Mouse (Mus musculus): ENCODE data around the gene Hist1h2bp. TPM values are rescaled to one million over a fixed set of nuclear protein-coding genes. Genes with fewer than 3 reads are reported as not detected.
A peak's percentile ranks its signal among the peaks of the same experiment; 100 is the strongest.
"Not testable (repeated sequence)": the region's sequence is repeated elsewhere in the genome, so short reads cannot be mapped to it uniquely, and the experiment has no call there.

The Hist1h2bp gene
- polyA plus RNA-seq, 1 experiment from 2014 or later: 3.3 TPM

DNA sequence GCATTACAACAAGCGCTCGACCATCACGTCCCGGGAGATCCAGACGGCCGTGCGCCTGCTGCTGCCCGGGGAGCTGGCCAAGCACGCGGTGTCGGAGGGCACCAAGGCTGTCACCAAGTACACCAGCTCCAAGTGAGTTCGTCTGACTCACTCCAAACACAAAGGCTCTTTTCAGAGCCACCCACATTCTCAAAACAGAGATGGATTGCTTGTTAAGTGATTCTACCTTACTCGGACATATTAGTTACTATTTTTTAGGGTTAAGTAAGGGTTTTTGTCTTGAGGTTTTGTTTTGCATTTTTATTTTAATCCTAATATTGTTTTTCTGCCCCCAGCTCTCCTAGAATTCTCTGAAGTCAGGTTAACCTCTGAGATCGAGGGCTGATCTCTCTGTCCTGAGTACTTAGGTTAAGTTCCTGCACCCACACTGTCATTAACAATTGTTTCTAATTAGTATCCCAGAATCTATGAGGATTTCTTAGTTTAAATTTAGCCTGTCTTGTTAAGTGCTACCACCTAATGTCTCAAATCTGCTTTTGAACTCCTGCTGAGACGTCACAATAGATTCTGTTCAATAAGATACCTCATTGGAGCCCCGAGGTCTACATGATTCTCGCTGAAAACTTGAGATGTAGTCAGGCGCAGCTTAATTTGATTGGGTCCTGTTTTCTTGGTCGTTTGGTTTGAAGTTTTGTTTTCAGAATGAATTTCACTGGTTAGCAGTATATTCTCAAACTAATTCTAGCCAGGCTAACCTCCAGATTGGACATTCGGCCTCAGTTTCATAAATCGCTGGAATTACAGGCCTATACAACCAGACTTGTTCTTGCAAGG lies 716 bp downstream of the Hist1h2bp start:
- no peak for ATAC-seq (ENCODE audit: low FRiP score, low read depth)
- no peaks in the 10 kb centered on the region for H3K36me3 ChIP-seq
- H3K9ac ChIP-seq: peak overlapping the region; percentile 51; the same call in 1 of the 2 replicates
- peak overlapping the region; percentile 77 for H3K27ac ChIP-seq
- peak overlapping the region; percentile 65 for H3K4me2 ChIP-seq (replicated peaks)
- H3K4me1 ChIP-seq: peaks cover 33% of the 10 kb centered on the region
- no peaks in the 10 kb centered on the region for H3K9me3 ChIP-seq
- WGBS: 15% methylated on average over 14 of the region's 21 CpGs
- H3K4me3 ChIP-seq: peak overlapping the region; percentile 34
- no peaks in the 10 kb centered on the region for H3K27me3 ChIP-seq

DNA sequence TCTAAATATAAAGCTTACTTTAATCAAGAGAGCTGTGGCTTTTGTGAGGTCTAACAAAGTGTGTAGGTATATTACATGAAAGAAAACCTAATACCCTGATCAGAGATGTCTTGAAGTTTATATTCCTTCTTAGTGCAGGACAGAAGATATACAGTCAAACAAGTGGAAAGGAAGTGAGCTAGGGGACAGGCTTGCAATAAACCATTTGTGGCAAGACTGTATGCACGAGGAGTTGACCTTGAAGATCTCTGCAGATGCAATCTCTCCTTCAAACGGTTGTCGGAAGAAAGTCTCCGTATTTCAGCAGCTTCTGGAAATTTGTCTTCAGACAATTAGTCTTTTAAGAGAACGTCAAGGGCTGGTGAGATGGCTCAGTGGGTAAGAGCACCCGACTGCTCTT lies 2.7 kb downstream of the Hist1h2bp start:
- Histone ChIP-seq H3K4me3 (no peak overlapping the region), H3K4me2 (replicated peaks) (no peak overlapping the region), H3K9me3 (no peaks in the 10 kb centered on the region), H3K27ac (no peak overlapping the region), H3K9ac (no peak overlapping the region), H3K4me1 (peaks cover 24% of the 10 kb centered on the region), H3K36me3 (no peaks in the 10 kb centered on the region), H3K27me3 (no peaks in the 10 kb centered on the region)
- no peak for ATAC-seq (ENCODE audit: low FRiP score, low read depth)
- WGBS: 57% methylated on average over 6 of the region's 6 CpGs

- Histone ChIP-seq H3K27ac (0 out of 2 replicates have a peak overlapping the region, but pooled peaks have one; percentile 28), H3K9me3 (no peaks in the 10 kb centered on the region), H3K27me3 (no peaks in the 10 kb centered on the region), H3K36me3 (no peaks in the 10 kb centered on the region), H3K4me3 (peak overlapping the region; percentile 15; the same call in 1 of the 2 replicates), H3K4me2 (replicated peaks) (peak overlapping the region; percentile 46), H3K9ac (peak overlapping the region; percentile 35; the same call in 1 of the 2 replicates), H3K4me1 (peaks cover 21% of the 10 kb centered on the region)
- WGBS: 14% methylated on average over 18 of the region's 18 CpGs
- no peak for ATAC-seq (ENCODE audit: low FRiP score, low read depth)
Measured at GRCm38 (mm10) chr13:21790601-21791283, 3.5 kb downstream of the Hist1h2bp start.

GRCm38 (mm10) chr13:21795584-21795983 lies 8.3 kb downstream of the Hist1h2bp start:
- ATAC-seq (ENCODE audit: low FRiP score, low read depth): no peak
- Histone ChIP-seq H3K36me3 (no peaks in the 10 kb centered on the region), H3K27me3 (no peaks in the 10 kb centered on the region), H3K9me3 (no peaks in the 10 kb centered on the region), H3K4me2 (replicated peaks) (no peak overlapping the region), H3K4me3 (no peak overlapping the region), H3K27ac (no peak overlapping the region), H3K9ac (no peak overlapping the region), H3K4me1 (peaks cover 4% of the 10 kb centered on the region; the same call in 1 of the 2 replicates)
- WGBS: 90% methylated on average over 7 of the region's 7 CpGs

- H3K9ac ChIP-seq; H3K27me3 ChIP-seq; H3K4me1 ChIP-seq; H3K9me3 ChIP-seq; H3K4me2 ChIP-seq (replicated peaks); ATAC-seq (ENCODE audit: low FRiP score, low read depth); H3K27ac ChIP-seq; H3K4me3 ChIP-seq; H3K36me3 ChIP-seq: not testable (repeated sequence)
Measured at GRCm38 (mm10) chr13:21797163-21797562, 9.9 kb downstream of the Hist1h2bp start.

- H3K9me3 ChIP-seq; H3K4me1 ChIP-seq; H3K4me2 ChIP-seq (replicated peaks); H3K27me3 ChIP-seq; H3K36me3 ChIP-seq; H3K27ac ChIP-seq; H3K4me3 ChIP-seq; H3K9ac ChIP-seq: not testable (repeated sequence)
- WGBS: no CpG with 5 or more reads among the region's 4 CpGs
- ATAC-seq (ENCODE audit: low FRiP score, low read depth): peak; percentile 81
Measured at GRCm38 (mm10) chr13:21803058-21803457, 15.8 kb downstream of the Hist1h2bp start.

GRCm38 (mm10) chr13:21810073-21810472 lies 22.8 kb downstream of the Hist1h2bp start, which contains the start of the genes Hist1h2bq and Hist1h2ao:
TSS of gene Hist1h2bq (minus strand) at chr13:21810197.
TSS of gene Hist1h2ao (plus strand) at chr13:21810465.
- WGBS: no CpG with 5 or more reads among the region's 23 CpGs
- ATAC-seq (ENCODE audit: low FRiP score, low read depth): peak; percentile 97

DNA sequence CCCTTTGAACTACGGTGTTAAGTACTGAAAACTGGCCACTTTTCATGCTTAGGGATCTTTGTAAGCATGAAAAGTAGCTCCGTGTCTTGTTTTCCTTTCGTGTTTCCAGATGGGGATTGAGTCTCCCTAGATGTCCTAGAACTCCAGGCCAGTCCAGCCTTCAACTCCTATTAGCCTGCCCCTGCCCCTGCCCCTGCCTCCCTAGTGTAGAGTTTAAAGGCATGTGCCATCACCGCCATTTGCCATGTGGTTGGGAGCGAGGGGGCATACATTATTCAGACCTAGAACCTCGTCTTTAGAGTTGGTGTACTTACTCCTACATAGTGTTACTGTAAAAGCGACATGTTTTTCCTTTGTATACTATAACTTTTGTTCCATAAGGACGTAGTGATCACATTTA lies 23.8 kb downstream of the Hist1h2bp start:
- H3K4me2 ChIP-seq (replicated peaks); H3K4me3 ChIP-seq; H3K27me3 ChIP-seq; H3K9me3 ChIP-seq; H3K4me1 ChIP-seq; H3K27ac ChIP-seq; H3K9ac ChIP-seq; H3K36me3 ChIP-seq: not testable (repeated sequence)
- peak; percentile 13 for ATAC-seq (ENCODE audit: low FRiP score, low read depth)
- WGBS: no CpG with 5 or more reads among the region's 8 CpGs

More at GRCm38 (mm10) chr13:21810073-21810472, 22.8 kb downstream of the Hist1h2bp start, which contains the start of the genes Hist1h2bq and Hist1h2ao:
- H3K27me3 ChIP-seq; H3K9me3 ChIP-seq; H3K36me3 ChIP-seq; H3K4me1 ChIP-seq; H3K9ac ChIP-seq; H3K4me3 ChIP-seq; H3K4me2 ChIP-seq (replicated peaks); H3K27ac ChIP-seq: not testable (repeated sequence)

- not testable (repeated sequence) for H3K36me3 ChIP-seq, H3K9me3 ChIP-seq, H3K27me3 ChIP-seq, H3K27ac ChIP-seq, H3K4me1 ChIP-seq, H3K9ac ChIP-seq
- Histone ChIP-seq H3K4me2 (replicated peaks) (peak within 1 kb of the TSS; percentile 54), H3K4me3 (peak within 1 kb of the TSS; percentile 30)
- WGBS: no CpG with 5 or more reads among the region's 24 CpGs
- peak; percentile 51 for ATAC-seq (ENCODE audit: low FRiP score, low read depth)
Measured at GRCm38 (mm10) chr13:21811539-21811938, 24.3 kb downstream of the Hist1h2bp start, which contains the start of gene Hist1h4m. TSS of gene Hist1h4m (plus strand) at chr13:21811746.

GRCm38 (mm10) chr13:21812092-21812491 lies 24.8 kb downstream of the Hist1h2bp start:
- H3K9ac ChIP-seq, H3K27me3 ChIP-seq, H3K36me3 ChIP-seq, H3K27ac ChIP-seq, H3K9me3 ChIP-seq, H3K4me1 ChIP-seq: not testable (repeated sequence)
- peak overlapping the region; percentile 54 for H3K4me2 ChIP-seq (replicated peaks)
- ATAC-seq (ENCODE audit: low FRiP score, low read depth): peak; percentile 29; the same call in 1 of the 2 replicates
- H3K4me3 ChIP-seq: peak overlapping the region; percentile 30
- 0% methylated on average over 14 of the region's 14 CpGs for WGBS

- not testable (repeated sequence) for ATAC-seq (ENCODE audit: low FRiP score, low read depth); H3K27ac ChIP-seq; H3K4me1 ChIP-seq; H3K4me2 ChIP-seq (replicated peaks); H3K4me3 ChIP-seq; H3K9ac ChIP-seq; H3K27me3 ChIP-seq; H3K36me3 ChIP-seq; H3K9me3 ChIP-seq
- 75% methylated on average over 8 of the region's 16 CpGs for WGBS
Measured at GRCm38 (mm10) chr13:21820082-21820890, 33.0 kb downstream of the Hist1h2bp start.

DNA sequence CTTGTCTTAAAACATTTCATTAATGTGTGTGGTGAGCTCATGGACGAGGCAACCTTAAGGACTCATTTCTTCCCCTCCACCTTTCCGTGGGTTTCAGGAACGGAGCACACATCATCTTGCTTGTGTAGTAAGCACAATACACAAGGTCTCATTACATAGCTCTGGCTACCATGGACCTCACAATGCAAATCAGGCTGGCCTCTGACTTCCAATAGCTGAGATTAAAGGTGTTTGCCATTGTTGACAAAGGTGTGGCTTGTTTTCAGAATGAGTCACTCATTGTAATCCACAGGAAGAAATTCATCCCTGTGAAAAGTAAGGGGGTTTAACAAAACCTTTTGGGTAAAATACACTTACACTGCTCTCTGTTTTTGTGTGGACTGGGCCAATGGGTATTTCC lies 41.2 kb downstream of the Hist1h2bp start:
- H3K27me3 ChIP-seq: no peaks in the 10 kb centered on the region
- no peaks in the 10 kb centered on the region for H3K4me1 ChIP-seq
- H3K9me3 ChIP-seq: no peaks in the 10 kb centered on the region
- H3K4me2 ChIP-seq (replicated peaks): no peak overlapping the region
- ATAC-seq (ENCODE audit: low FRiP score, low read depth): no peak
- H3K9ac ChIP-seq: no peak overlapping the region
- H3K4me3 ChIP-seq: no peak overlapping the region
- no peak overlapping the region for H3K27ac ChIP-seq
- WGBS: 79% methylated on average over 3 of the region's 3 CpGs
- H3K36me3 ChIP-seq: no peaks in the 10 kb centered on the region
